28 mouse cellular contexts compared by ENCODE assay signal in the genomic region with DNA sequence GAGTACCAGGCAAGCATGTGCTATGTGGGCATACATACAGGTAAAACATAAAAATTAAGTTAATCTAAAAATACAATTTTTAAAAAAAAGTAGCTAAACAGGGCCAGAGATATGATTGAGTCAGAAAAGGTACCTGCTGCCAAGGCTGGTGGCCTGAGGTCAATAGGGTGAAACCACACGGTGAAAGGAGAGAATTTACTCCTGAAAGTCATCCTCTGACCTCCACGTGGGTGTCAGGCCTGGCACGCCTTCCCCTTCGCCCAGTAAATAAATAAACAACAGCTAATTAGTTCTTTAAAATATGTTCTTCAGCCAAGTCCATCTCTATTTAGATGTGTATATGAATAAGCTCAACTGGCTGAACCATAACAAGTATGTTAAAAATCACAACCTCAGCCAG. TPM values are rescaled to one million over a fixed set of nuclear protein-coding genes. Genes with fewer than 3 reads are reported as not detected.
DNase-seq lines count a peak whose midpoint lies in the region; ATAC-seq and TF ChIP-seq lines count a peak whose summit lies in the region.
"Had no signal": no experiment of that assay in that cellular context is flagged by ENCODE, and none has a peak within 500 bp of the region (broad histone marks: within the 10 kb centered on the region; RNA-seq: fewer than 3 reads in every experiment).

No protein-coding gene starts in this region.

- peak; percentile 80 for DNase-seq in heart, adult 11 months
- DNase-seq in heart, postnatal 4 days: no peak
- DNase-seq in kidney, adult 9 months: peak; percentile 34
- DNase-seq in 3T3-L1 (ENCODE audit: low read depth, low spot score): peak; percentile 44
- no peak for DNase-seq in retina, postnatal 1 day
- DNase-seq in thymus, postnatal 25 days: no peak
- DNase-seq: adrenal gland, adult 2 months; adrenal gland, postnatal 14 days; cerebellum, adult 11 months; cerebellum, postnatal 36 days; embryo, embryonic 11 days; gastrocnemius, postnatal 10 days; gastrocnemius, postnatal 36 days; heart, postnatal 14 days had no signal

- no peak overlapping the region for H3K4me2 ChIP-seq in kidney, embryonic 16.5 days (replicated peaks; ENCODE audit: low read depth, low read length)
- H3K4me2 ChIP-seq: embryonic facial prominence, embryonic 13.5 days; forebrain, embryonic 12.5 days; forebrain, embryonic 15.5 days; heart, embryonic 13.5 days; hindbrain, embryonic 12.5 days; hindbrain, embryonic 15.5 days had no signal

- no peaks in the 10 kb centered on the region for H3K36me3 ChIP-seq in kidney, embryonic 16.5 days (ENCODE audit: insufficient read depth, low read length)
- H3K36me3 ChIP-seq in C2C12 (ENCODE audit: control insufficient read depth, insufficient read depth): no peaks in the 10 kb centered on the region
- H3K36me3 ChIP-seq: embryonic facial prominence, embryonic 10.5 days; embryonic facial prominence, embryonic 13.5 days; forebrain, embryonic 12.5 days; forebrain, embryonic 15.5 days; G1E; heart, embryonic 13.5 days; hindbrain, embryonic 12.5 days; hindbrain, embryonic 15.5 days had no signal

- no peaks in the 10 kb centered on the region for H3K79me3 ChIP-seq in C2C12 (ENCODE audit: low read depth)

- peaks cover 9% of the 10 kb centered on the region; the same call in 1 of the 2 replicates for H3K4me1 ChIP-seq in kidney, embryonic 16.5 days (ENCODE audit: insufficient read depth, low read length)

- no peaks in the 10 kb centered on the region for H3K79me2 ChIP-seq in C2C12 (ENCODE audit: control insufficient read depth, insufficient read depth)

- TF ChIP-seq CTCF in C2C12 (IDR thresholded peaks at IDR 0.05; ENCODE audit: control insufficient read depth, insufficient read depth, insufficient read length): no peak

- WGBS in kidney, embryonic 16.5 days: 66% methylated on average over 4 of the region's 4 CpGs

- H3K9ac ChIP-seq in kidney, embryonic 16.5 days (replicated peaks; ENCODE audit: low read length): no peak overlapping the region
- H3K9ac ChIP-seq: embryonic facial prominence, embryonic 13.5 days; forebrain, embryonic 12.5 days; forebrain, embryonic 15.5 days; heart, embryonic 13.5 days; hindbrain, embryonic 12.5 days; hindbrain, embryonic 15.5 days had no signal

- no peaks in the 10 kb centered on the region for H3K9me3 ChIP-seq in kidney, embryonic 16.5 days (ENCODE audit: low read length)
- H3K9me3 ChIP-seq: embryonic facial prominence, embryonic 10.5 days; embryonic facial prominence, embryonic 13.5 days; forebrain, embryonic 12.5 days; forebrain, embryonic 15.5 days; G1E; heart, embryonic 13.5 days; hindbrain, embryonic 12.5 days; hindbrain, embryonic 15.5 days had no signal

- no peak overlapping the region for H3K4me3 ChIP-seq in kidney, embryonic 16.5 days (ENCODE audit: low read length)
- H3K4me3 ChIP-seq in C2C12 (ENCODE audit: insufficient read depth, poor library complexity, severe bottlenecking): no peak overlapping the region
- H3K4me3 ChIP-seq: embryonic facial prominence, embryonic 10.5 days; embryonic facial prominence, embryonic 13.5 days; erythroblast, embryonic 14.5 days; forebrain, embryonic 12.5 days; forebrain, embryonic 15.5 days; heart, embryonic 13.5 days; hindbrain, embryonic 12.5 days; hindbrain, embryonic 15.5 days had no signal

- H3K27me3 ChIP-seq in kidney, embryonic 16.5 days (ENCODE audit: insufficient read depth, low read length): peaks cover 12% of the 10 kb centered on the region
- no peaks in the 10 kb centered on the region for H3K27me3 ChIP-seq in C2C12 (ENCODE audit: control insufficient read depth, insufficient read depth, insufficient read length)
- H3K27me3 ChIP-seq: forebrain, embryonic 15.5 days had no signal

- no peak overlapping the region for H3K27ac ChIP-seq in kidney, embryonic 16.5 days (ENCODE audit: low read length)
- H3K27ac ChIP-seq: embryonic facial prominence, embryonic 10.5 days; embryonic facial prominence, embryonic 13.5 days; forebrain, embryonic 12.5 days; forebrain, embryonic 15.5 days; heart, embryonic 13.5 days; hindbrain, embryonic 12.5 days; hindbrain, embryonic 15.5 days had no signal

- no peak for ATAC-seq in kidney, embryonic 16.5 days (ENCODE audit: low FRiP score, low TSS enrichment)
- ATAC-seq: forebrain, embryonic 15.5 days had no signal

- no peak overlapping the region for H3ac ChIP-seq in C2C12 (ENCODE audit: control insufficient read depth, insufficient read length, low read depth)

TF ChIP-seq in C2C12, 6 proteins besides CTCF, POLR2A, EP300 and RAD21:
- TF ChIP-seq USF1 (IDR thresholded peaks at IDR 0.05; ENCODE audit: low read depth) (peak; percentile 10), MAX (IDR thresholded peaks at IDR 0.05) (peak; percentile 58), FOSL1 (IDR thresholded peaks at IDR 0.05; ENCODE audit: insufficient read depth, low read length, poor library complexity, severe bottlenecking) (no peak), CEBPB (IDR thresholded peaks at IDR 0.05; ENCODE audit: low read depth) (no peak), MYOD1 (IDR thresholded peaks at IDR 0.05; ENCODE audit: control insufficient read depth, insufficient read length, low read depth) (no peak), MYOG (IDR thresholded peaks at IDR 0.05; ENCODE audit: control insufficient read depth, extremely low read depth, insufficient read length) (no peak)

RNA-seq across cellular contexts. Expression of a gene that starts 3.3 kb away (rescaled TPM):
- total RNA-seq in heart, postnatal 4 days (2021): 1 to 10 TPM; 5.4 to 6.1 TPM
- 1.1 and 1.2 TPM in 2 replicates for polyA plus RNA-seq in kidney, embryonic 16.5 days (2015; fragmentation: Nextera tagmentation; extraction: Ambion mirVana)
- polyA plus RNA-seq in C2C12 (2012; fragmentation: generic; extraction: Trizol): 2.1 TPM
- total RNA-seq: CH12.LX; hematopoietic stem cell, adult 5-6 weeks had no signal
- polyA plus RNA-seq: erythroblast, embryonic 14.5 days; G1E had no signal

RNA-seq across cellular contexts. Expression of a gene that starts 34.5 kb away (rescaled TPM):
- under 1 TPM; 0.14 to 0.17 TPM for total RNA-seq in heart, postnatal 4 days (2021)
- 0.62 and 0.71 TPM in 2 replicates for polyA plus RNA-seq in kidney, embryonic 16.5 days (2015; fragmentation: Nextera tagmentation; extraction: Ambion mirVana)
- polyA plus RNA-seq in C2C12 (2012; fragmentation: generic; extraction: Trizol): 0.89 TPM
- total RNA-seq: granulocyte monocyte progenitor cell, adult 5-6 weeks; hematopoietic stem cell, adult 5-6 weeks had no signal
- polyA plus RNA-seq: G1E had no signal

RNA-seq across cellular contexts. Expression of a gene that starts 34.7 kb away (rescaled TPM):
- total RNA-seq in heart, postnatal 4 days (2021): 10 to 100 TPM; 21.5 to 24.4 TPM
- 14.7 and 16.4 TPM in 2 replicates for polyA plus RNA-seq in kidney, embryonic 16.5 days (2015; fragmentation: Nextera tagmentation; extraction: Ambion mirVana)
- polyA plus RNA-seq in C2C12 (2012; fragmentation: generic; extraction: Trizol): 9.9 TPM
- polyA plus RNA-seq: erythroblast, embryonic 14.5 days; G1E had no signal

RNA-seq across cellular contexts. Expression of a gene that starts 54.1 kb away (rescaled TPM):
- total RNA-seq in heart, postnatal 4 days (2021): 1 to 10 TPM; 3.6 to 4.0 TPM
- polyA plus RNA-seq in kidney, embryonic 16.5 days (2015; fragmentation: Nextera tagmentation; extraction: Ambion mirVana): 5.0 and 6.1 TPM in 2 replicates
- polyA plus RNA-seq in C2C12 (2012; fragmentation: generic; extraction: Trizol): 58.0 TPM
- polyA plus RNA-seq: G1E had no signal

Comparison
In these comparisons a context has a peak if more than half of its experiments do, and no peak if none do; other contexts are left out.
1. DNase-seq: peak in heart, adult 11 months (single experiment), kidney, adult 9 months (single experiment) and 3T3-L1 (single experiment); none in heart, postnatal 4 days (single experiment), retina, postnatal 1 day (single experiment) and thymus, postnatal 25 days (single experiment).